Mouse (Mus musculus): Measurements from ENCODE around the gene Xxylt1.

The Xxylt1 gene

GRCm38 (mm10) chr16:30956141-30956540 is 125.1 kb downstream of the Xxylt1 start:
- DNase-seq (ENCODE audit: low spot score in 2 of 2), result no peak

DNA sequence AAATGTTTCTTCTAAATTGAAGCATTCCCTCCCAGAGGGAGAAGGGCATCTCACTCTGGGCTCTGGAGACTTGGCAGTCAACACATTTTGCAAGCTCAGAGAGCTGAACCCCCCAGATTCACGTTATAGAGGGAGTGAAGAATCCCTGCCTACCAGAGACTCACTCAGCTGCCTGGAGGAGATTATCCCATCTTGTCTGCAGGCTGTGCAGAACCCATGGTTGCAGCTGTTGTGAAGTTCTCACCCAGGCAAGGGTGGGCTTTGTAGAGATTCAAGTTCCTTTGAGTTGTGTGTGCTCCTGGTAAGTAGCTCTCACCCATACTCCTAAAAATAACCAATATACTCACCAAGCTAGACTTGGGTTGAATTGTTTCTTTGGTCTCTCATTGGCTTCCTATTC is 132.6 kb downstream of the Xxylt1 start:
- DNase-seq (ENCODE audit: low spot score in 2 of 2), result no peak

- DNase-seq (ENCODE audit: low spot score in 2 of 2), result no peak
Observed at GRCm38 (mm10) chr16:30948216-30948615, 133.0 kb downstream of the Xxylt1 start.

- DNase-seq (ENCODE audit: low spot score in 2 of 2), result no peak
Observed at GRCm38 (mm10) chr16:30944886-30945285, 136.3 kb downstream of the Xxylt1 start.

GRCm38 (mm10) chr16:30943919-30944318 is 137.3 kb downstream of the Xxylt1 start:
- DNase-seq (ENCODE audit: low spot score in 2 of 2), result no peak

- no peak for DNase-seq (ENCODE audit: low spot score in 2 of 2)
Observed at GRCm38 (mm10) chr16:30940699-30941098, 140.5 kb downstream of the Xxylt1 start.

- no peak for DNase-seq (ENCODE audit: low spot score in 2 of 2)
Observed at GRCm38 (mm10) chr16:30939903-30940302, 141.3 kb downstream of the Xxylt1 start.

- DNase-seq (ENCODE audit: low spot score in 2 of 2), result no peak
Observed at GRCm38 (mm10) chr16:30939210-30939609, 142.0 kb downstream of the Xxylt1 start.

DNA sequence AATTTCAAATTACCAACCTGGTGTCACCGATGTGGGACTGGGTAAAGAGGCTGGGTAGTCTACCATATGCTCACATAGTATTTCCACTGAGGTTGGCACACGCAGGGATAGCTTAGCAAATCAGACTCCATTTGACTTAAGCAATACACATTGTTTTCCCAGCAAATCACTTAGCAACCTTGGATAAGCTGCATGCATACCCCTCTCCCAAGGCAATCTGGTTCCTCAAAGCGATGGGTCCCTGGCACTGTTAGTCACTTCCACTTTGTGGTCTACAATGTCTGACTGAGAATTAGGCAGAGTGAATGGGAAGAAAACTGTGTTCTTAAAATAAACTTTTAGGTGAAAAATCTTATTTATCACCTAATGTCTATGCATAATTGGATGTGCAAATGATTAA is 142.6 kb downstream of the Xxylt1 start:
- no peak for DNase-seq (ENCODE audit: low spot score in 2 of 2)

- no peak for DNase-seq (ENCODE audit: low spot score in 2 of 2)
Observed at GRCm38 (mm10) chr16:30937665-30938064, 143.6 kb downstream of the Xxylt1 start.

GRCm38 (mm10) chr16:30936471-30936870 is 144.8 kb downstream of the Xxylt1 start:
- no peak for DNase-seq (ENCODE audit: low spot score in 2 of 2)

- DNase-seq (ENCODE audit: low spot score in 2 of 2), result no peak
Observed at GRCm38 (mm10) chr16:30936012-30936461, 145.2 kb downstream of the Xxylt1 start.

- DNase-seq (ENCODE audit: low spot score in 2 of 2), result no peak
Observed at GRCm38 (mm10) chr16:30934967-30935690, 146.1 kb downstream of the Xxylt1 start.

- DNase-seq (ENCODE audit: low spot score in 2 of 2), result no peak
Observed at GRCm38 (mm10) chr16:30934205-30934780, 146.9 kb downstream of the Xxylt1 start.

DNA sequence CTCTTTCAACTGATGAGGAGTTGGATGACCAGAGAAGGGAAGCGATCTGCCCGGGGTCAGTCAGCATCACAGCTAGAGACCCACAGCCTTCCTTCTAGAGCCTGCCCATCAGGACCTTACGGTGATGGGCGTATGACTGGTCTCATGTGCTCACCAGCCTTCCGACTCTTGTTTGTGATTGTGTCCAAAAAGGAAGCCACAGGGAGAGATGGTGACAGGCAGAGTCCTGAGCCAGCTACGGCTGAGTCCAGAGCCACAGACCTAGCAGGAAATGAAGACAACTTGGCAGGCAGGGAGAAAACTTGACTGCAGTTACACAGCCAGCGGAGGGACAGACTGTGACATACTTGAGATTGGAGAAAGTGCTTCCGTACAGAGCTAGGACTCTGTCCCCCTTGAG is 147.9 kb downstream of the Xxylt1 start:
- DNase-seq (ENCODE audit: low spot score in 2 of 2), result no peak

DNA sequence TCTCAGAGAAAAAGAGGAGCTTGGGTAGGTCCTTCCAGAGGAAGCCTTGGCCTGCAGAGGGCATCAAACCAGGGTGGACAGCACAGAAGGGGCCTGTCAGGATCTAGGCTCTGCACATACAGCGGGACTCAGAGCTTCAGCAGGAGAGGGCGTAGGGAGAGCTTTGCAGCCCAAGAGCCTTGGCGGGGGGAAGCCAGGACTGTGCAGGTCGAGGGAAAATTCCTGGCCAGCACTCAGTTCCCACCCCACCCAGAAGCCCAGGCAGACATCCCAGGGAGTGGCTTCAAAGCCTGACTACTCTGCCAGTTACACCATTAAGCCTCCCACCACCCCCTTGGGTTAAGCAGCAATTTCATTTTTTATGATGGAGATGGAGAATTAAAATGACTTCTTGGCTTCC is 148.4 kb downstream of the Xxylt1 start:
- no peak for DNase-seq (ENCODE audit: low spot score in 2 of 2)

GRCm38 (mm10) chr16:30932196-30932595 is 149.0 kb downstream of the Xxylt1 start:
- no peak for DNase-seq (ENCODE audit: low spot score in 2 of 2)

GRCm38 (mm10) chr16:30929165-30929564 is 152.1 kb downstream of the Xxylt1 start:
- no peak for DNase-seq (ENCODE audit: low spot score in 2 of 2)

GRCm38 (mm10) chr16:30928076-30928750 is 153.0 kb downstream of the Xxylt1 start:
- no peak for DNase-seq (ENCODE audit: low spot score in 2 of 2)

GRCm38 (mm10) chr16:30925496-30925895 is 155.7 kb downstream of the Xxylt1 start:
- DNase-seq (ENCODE audit: low spot score in 2 of 2), result no peak

- no peak for DNase-seq (ENCODE audit: low spot score in 2 of 2)
Observed at GRCm38 (mm10) chr16:30923899-30924298, 157.3 kb downstream of the Xxylt1 start.

DNA sequence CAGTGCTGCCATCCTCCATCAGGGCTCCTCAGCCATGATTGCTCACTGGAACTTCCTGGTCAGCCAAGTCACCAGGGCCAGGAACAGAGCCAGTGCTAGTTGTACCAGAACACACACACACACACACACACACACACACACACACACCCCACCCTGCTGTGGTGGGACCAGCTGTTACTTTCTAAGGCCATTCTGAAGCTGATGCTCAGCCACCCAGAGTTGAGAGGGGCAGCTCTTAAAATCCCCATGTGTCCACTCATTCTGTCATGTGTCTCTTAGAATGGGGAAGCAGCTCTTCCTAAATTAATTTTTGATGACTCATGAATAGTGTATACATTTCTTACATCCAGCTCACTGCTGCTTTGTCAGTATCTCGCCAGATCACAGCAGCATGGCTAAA is 158.7 kb downstream of the Xxylt1 start:
- no peak for DNase-seq (ENCODE audit: low spot score in 2 of 2)

- no peak for DNase-seq (ENCODE audit: low spot score in 2 of 2)
Observed at GRCm38 (mm10) chr16:30918866-30919265, 162.4 kb downstream of the Xxylt1 start.
